Mouse (Mus musculus) left cerebral cortex, adult 9 months (tissue): Measurements from ENCODE around the gene Myod1.
A peak's percentile ranks its signal among the peaks of the same experiment; 100 is the strongest.

Experiments
- DNase-seq, 2 experiments: peaks; one replicate each; pipeline ENCODE4 v3.0.0; 2022; ENCODE audit warnings: low spot score in 2 of 2

Gene Myod1

DNA sequence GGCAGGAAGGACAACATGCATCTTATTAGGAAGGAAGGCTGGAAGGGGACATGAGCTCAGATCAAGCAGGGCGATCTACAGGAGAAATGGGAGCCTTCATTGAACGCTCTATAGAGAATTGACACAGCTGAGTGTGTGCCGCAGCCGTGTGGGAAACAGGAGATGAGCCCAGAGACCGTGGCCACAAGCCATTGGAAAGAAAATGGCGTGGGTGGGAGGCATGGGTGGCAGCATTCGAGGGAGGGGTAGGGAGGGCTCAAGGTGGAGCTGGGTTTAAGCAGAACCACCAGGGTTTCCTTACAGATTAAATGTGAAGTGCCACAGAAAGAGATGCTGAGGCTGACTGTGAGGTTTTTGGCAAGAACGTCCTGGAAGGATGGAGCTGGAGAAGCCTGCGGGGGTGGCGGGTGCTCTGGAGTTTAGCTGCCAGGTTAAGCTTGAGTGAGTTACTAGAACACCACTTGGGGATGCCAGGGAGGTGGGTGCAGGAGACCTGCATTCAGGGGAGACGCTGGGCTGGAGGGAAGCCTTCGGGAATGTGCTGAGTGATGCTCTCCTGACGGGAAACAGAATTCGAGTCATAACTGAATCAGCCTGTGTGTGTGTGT, 39.6 kb downstream of the Myod1 start:
- DNase-seq, result peak in 1 of 2 experiments; percentile 46

DNA sequence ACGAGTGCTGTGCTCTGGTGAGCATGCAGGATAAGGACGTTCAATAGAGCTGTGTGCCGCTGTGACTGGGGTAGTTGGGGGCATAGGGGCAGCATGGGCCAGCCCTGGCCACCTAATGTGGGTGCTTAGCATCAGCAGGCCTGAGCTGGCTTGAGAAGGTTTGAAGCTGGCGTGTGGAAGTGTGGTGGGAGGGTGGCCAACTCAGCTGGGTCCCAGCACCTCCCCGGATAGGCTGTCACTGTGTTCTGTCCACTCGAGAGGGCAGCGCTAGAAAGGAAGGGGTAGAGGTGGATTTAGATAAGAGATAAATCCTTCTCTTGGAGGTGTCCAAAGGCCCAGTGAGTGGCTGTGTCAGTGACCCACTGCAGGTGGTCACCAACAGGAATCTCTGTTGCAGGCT, 41.2 kb downstream of the Myod1 start:
- no peak for DNase-seq

DNA sequence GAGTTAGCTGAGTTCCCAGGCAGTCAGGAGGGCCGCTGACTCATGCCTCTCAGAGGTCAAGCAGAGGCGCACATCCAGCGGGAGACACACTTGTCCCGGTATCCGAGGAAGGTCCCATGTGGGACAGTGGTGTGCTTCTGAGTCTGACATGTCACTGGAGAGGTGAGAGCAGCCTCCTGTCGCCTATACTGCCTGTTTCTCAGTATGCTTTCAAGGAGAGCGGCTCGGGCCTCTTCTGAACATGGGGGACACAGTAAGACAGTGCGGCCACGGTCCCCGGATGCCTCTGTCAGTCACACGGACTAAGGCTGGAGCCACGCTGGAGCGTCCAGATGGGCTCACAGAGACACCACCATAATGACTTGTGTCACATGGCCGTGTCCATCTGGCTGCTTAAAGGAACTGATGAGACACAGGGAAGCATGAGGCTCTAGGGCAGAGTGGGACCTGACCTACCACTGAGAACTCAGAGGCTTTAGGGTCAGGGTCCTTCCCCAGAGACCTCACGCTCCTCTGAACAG, 41.9 kb downstream of the Myod1 start:
- DNase-seq, result no peak

DNA sequence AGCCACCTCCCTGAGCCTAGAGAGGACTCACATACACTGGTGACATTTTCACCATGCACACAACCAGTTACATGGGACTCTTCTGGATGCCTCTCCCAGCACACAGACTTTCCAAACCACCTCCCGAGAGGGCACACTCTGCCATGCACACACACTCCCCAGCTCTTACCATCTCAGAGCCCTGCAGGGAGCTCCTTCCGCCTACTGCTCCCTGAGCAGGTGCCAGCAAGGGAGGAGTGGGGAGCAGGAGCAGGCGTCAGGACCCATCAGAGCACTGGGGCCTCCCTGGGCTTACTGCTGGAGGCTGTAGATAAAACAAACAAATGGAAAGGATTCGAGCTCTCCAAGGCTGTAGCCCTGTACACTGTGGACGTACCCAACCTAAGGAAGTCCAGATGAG, 45.3 kb downstream of the Myod1 start:
- peak; percentile 54 to 57 for DNase-seq

DNA sequence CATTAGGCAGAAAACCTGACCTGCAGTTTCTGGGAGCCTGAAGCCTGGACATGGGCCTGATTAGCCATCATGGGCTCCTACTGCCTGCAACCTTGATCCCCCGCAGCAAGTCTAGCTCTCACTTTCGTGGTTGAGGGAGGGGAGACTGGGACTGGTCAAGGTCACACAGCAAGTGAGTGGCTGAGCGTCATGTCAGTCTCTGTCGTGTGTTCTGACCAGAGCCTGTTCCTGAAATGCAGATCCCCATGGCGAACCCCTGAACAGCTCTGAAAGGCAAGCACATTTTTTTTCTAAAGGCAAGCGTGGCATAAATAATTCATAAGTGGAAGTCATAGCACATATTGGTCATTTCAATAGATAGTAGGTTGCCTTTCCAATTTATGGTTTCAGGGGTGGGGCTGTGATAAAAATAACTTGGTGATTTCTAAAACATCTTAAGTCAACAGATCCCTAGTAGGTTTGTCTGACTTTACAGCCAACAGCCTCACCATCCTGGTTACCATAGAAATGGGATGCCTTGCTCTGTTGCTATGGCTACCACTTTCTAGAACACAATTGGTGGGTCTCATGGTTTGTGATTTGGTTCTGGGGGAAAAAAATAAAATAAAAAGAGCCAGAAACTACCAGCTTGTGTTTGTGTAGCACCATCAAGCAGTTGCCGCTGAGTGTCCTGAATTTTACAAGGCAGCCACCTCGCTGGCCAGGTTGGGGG, 45.9 kb downstream of the Myod1 start:
- peak; percentile 45 to 58 for DNase-seq

DNA sequence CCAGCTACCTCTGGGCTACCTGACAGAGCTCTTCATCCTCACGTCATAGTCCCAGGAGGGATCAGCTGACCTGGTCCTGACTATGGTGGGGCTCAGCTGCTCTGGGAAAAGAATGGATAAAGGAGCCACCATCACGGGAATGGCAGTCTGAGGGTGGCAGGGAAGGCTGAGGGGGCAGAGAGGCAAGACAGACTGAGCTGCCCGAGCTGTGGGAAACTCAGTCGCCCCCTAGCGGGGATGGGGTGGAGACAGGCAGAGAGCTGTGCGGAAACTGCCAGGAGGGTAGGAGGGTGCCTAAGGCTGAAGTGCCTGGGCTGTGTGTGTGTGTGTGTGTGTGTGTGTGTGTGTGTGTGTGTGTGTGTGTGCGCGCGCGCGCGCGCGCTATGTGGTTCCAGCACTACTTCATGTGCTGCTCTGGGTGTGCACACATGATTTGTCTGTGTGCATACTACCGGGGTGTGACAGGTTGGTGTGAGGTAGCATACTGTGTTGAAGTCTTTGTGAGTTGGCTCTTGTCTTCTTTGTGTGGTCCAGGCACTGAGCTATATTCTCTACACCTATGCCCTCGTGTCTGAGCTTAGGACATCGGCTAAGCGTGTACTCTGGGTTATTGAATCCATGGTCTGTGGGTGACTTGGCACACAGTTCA, 46.6 kb downstream of the Myod1 start:
- peak; percentile 61 to 83 for DNase-seq

DNA sequence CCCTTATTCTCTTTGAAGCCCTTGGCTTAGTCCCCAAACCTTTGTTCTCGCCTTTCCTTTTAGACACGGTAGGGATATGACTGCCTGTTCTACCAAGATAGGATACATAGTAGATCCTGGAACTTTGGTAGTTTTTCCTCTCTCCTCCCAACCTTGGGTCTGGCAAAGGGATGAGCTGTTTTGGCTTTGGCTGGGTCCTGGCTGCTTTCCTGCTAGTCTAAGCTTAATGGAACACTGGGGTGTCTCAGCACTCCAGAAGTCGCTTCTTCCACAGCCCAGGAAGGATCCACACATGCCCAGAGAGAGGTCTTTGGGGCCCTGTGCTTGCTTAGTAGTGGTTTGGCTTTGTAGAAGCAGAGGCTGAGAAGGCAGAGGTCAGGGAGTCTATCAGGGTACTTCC, 47.7 kb downstream of the Myod1 start:
- DNase-seq, result no peak

DNA sequence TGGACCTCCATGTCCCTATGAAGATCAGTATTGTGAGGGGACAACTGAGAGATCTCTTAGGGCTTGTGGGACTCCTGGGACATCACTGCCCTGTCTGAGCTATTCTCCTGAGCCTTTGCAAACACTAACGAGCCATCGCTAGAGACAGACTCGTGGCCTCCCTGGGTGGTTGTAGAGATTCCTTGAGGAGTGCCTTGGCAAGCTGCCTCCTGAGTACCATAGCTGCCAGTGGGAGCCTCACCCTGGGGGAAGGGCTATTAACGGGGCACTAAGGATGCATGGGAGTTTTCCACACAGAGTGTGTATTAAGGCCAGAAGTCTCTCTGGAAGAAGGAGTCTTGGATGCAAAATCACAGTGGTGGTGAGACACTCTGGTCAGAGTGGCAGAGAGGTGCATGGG, 48.7 kb downstream of the Myod1 start:
- no peak for DNase-seq
